In genomic region chr7:36689049-36689793, GRCm38 (mm10) we compare ENCODE assay signal across 14 mouse cellular contexts. TPM values are rescaled to one million over a fixed set of nuclear protein-coding genes. Genes with fewer than 3 reads are reported as not detected.
DNase-seq lines count a peak whose midpoint lies in the region; TF ChIP-seq lines count a peak whose summit lies in the region.
"Had no signal": no experiment of that assay in that cellular context is flagged by ENCODE, and none has a peak within 500 bp of the region (broad histone marks: within the 10 kb centered on the region; RNA-seq: fewer than 3 reads in every experiment).

No protein-coding gene starts in this region.

- H3K27ac ChIP-seq in gastrocnemius, adult 2 months: no peak overlapping the region
- H3K27ac ChIP-seq: hindbrain, embryonic 14.5 days; limb, embryonic 12.5 days; liver, embryonic 15.5 days had no signal

- intact Hi-C loops in gastrocnemius, adult 2 months (cut with DNase I): no loop called here

- no peak for TF ChIP-seq CTCF in gastrocnemius, adult 2 months (IDR thresholded peaks at IDR 0.05)

- H3K4me3 ChIP-seq in gastrocnemius, adult 2 months: no peak overlapping the region
- H3K4me3 ChIP-seq: limb, embryonic 12.5 days; liver, embryonic 15.5 days had no signal

- DNase-seq in gastrocnemius, adult 2 months: peak; percentile 71
- no peak for DNase-seq in gastrocnemius, adult 8-10 months (ENCODE audit: low spot score in 2 of 2)
- DNase-seq in kidney, postnatal 4 days: peak; percentile 63 to 71
- no peak for DNase-seq in kidney, adult 11 months
- peak; percentile 70 for DNase-seq in gastrocnemius, postnatal 10 days
- DNase-seq in lung, postnatal 10 days: peak; percentile 71
- DNase-seq in right cerebral cortex, adult 18-20 months: no peak
- DNase-seq: cerebellum, postnatal 25 days; kidney, adult 18-20 months; right cerebral cortex, postnatal 4 days; thymus, postnatal 14 days had no signal

RNA-seq across cellular contexts. Expression of gene Tshz3, which starts 8.7 kb away (rescaled TPM):
- total RNA-seq in gastrocnemius, adult 2 months (2021): 1 to 10 TPM; 2.9 to 3.1 TPM
- 1 to 10 TPM; 1.1 to 2.2 (median 1.7) TPM for total RNA-seq in gastrocnemius, adult 8-10 months (2022)
- 10 to 100 TPM in 1 of 2 experiments, 1 to 10 TPM in 1; 7.8 to 11.0 TPM for total RNA-seq in gastrocnemius, postnatal 10 days (2021)

Comparison
In these comparisons a context has a peak if more than half of its experiments do, and no peak if none do; other contexts are left out.
1. DNase-seq: peak in gastrocnemius, adult 2 months (single experiment), kidney, postnatal 4 days (2 of 2), gastrocnemius, postnatal 10 days (single experiment) and lung, postnatal 10 days (single experiment); none in gastrocnemius, adult 8-10 months (0 of 2), kidney, adult 11 months (single experiment) and right cerebral cortex, adult 18-20 months (single experiment).